Mouse (Mus musculus) A20 (cell line): ENCODE results near the gene Zfpl1.
A peak's percentile ranks its signal among the peaks of the same experiment; 100 is the strongest.

Experiments
- DNase-seq: peaks from one replicate; pipeline ENCODE4 v3.0.0-alpha.2; 2011; ENCODE audit warnings: low read depth, low spot score

Gene Zfpl1

DNA sequence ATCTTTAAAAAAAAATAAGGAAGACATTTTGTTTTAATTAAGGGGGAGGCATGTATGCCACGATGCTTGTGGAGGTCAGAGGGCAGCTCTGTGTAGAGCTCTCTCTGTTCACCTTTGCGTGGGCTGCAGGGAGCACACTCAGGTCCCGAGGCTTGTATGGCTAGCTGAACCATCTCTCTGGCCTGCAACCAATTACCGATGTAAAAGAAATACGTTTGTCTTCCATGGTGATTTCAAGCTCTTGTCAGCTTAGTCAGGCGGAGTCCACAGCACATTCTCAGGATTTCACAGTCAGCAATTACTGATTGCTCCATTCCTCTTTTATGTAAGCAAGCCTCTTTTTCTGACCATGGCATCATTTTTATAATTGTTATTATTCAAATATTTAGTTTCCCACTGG lies 16.4 kb upstream of the Zfpl1 start:
- no peak for DNase-seq

DNA sequence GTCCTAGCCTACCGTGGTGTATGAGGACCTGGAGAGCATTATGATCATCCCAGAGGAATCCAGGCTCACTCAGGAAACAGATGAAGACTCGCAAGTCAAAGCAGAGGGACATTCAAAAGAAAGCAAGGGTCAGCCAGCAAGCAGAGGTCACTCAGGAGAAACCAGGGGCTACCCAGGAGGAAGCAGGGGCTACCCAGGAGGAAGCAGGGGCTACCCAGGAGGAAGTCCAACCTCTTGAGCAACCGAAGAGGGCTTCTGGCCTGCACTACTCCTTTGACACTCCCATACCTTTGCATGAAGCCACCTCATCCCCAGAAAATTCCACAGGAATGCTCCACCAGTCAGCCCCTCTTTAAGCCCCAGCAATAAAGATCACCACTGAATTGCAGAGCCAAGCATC lies 13.1 kb upstream of the Zfpl1 start:
- no peak for DNase-seq

DNA sequence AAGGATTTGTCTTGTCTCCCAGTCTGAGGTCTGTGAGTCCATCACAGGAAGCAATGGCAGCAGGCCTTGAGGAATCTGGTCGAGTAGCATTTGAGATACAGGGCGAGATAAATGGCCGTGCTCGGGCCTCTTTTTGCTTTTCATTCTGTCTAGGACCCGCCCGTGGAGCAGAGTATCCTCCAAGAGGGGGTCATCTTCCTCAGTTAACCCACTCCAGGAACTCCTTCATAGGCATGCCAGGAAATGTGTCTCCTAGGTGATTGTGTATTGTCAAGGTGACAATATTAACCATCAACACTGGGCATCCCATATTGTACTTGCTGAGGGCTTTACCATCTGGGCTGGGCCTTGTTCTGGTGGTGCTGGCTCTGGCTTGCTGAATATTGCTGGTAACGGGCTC lies 9.4 kb upstream of the Zfpl1 start, which contains the start of gene AC131692.1:
AC131692.1 (plus strand) TSS at position 301 of the 400 bp plus-strand sequence.
- DNase-seq: no peak

DNA sequence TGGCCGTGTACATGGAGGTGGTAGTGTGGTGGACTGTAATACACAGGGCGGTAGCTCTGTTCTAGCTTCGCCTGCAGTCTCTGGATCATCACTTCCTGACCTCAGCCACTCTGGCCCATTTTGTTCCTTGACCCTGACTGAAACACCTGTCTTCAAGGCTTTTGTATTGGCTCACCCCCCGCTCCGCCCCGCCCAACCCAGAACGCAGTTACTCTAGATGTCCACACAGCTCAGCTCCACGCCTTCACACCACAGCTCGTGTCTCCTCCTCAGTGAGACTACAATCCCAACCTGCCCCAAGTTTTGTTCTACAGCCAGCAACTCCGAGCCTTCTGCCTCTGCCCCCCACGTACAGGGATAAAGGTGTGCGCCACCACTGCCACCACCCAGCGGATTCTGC lies 4.1 kb upstream of the Zfpl1 start:
- DNase-seq: no peak

DNA sequence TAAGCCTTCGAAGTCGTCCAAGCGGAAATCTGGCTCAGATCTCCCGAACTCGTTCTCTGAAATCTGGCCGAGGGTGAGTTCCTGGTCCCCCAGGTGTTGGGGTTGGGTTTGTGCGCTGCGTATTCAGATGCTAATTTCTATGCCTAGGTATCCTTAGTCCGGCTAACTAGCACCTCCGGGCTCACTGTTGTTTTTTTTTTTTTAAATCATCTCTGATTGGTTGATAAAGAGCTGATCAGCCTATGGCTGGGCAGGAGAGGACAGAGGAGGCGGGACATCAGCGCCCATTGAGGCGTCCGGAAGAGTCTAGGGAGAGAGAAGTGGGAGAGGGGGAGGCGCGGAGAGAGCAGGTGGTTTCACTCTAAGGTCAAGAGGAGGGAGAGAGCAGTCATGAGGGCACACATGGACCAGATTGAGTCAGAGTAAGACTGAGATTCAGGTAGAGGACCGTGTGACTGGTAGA lies 692 bp upstream of the Zfpl1 start:
- DNase-seq: peak; percentile 94

DNA sequence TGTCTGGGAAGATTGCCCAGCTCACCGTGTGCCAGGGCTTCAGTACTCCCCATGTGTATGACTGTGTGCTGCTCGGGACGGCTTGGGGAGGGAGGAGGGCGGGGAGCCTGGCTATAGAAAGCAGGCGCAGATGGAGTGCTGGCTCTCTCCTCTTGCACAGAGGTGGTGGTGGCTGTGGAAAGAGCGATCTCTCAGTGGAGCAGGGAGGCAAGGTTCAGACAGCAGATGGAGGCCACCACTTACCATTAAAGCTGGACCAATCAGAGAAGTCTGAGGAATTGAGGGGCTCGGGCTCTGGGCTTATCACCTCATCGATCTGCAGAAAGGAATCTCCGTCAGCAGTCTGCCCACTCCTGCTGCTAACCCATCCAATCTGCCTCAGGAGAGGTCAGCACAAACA lies 2.6 kb downstream of the Zfpl1 start, which contains the start of gene Gm28374:
Gm28374 (minus strand) TSS at position 101 of the 400 bp plus-strand sequence.
- DNase-seq: no peak

DNA sequence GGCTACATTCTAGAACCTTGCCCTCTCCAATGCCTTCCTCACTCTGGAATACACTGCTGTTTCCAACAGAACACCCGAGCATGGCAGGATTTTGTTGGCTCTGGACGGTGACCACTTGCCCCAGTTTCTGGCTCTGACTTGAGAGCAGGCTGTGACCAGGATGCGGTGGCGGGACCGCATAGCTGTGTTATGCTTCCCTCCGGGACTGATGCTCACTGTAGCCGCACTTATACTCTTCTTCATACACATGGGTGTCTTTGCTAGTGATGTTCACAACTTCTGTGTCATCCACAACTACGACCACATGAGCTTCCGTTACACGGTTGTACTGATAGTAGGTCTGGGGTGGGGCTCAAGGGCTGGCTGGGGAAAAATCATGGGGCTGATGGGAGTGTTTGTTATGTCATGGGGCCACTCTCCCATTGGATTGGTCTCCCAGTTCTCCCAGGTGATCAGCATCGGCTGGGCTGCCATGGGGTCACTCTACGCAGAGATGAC lies 4.7 kb downstream of the Zfpl1 start, which contains the start of gene Tmem262:
Tmem262 (plus strand) TSS at position 51 of the 498 bp plus-strand sequence.
- no peak for DNase-seq

DNA sequence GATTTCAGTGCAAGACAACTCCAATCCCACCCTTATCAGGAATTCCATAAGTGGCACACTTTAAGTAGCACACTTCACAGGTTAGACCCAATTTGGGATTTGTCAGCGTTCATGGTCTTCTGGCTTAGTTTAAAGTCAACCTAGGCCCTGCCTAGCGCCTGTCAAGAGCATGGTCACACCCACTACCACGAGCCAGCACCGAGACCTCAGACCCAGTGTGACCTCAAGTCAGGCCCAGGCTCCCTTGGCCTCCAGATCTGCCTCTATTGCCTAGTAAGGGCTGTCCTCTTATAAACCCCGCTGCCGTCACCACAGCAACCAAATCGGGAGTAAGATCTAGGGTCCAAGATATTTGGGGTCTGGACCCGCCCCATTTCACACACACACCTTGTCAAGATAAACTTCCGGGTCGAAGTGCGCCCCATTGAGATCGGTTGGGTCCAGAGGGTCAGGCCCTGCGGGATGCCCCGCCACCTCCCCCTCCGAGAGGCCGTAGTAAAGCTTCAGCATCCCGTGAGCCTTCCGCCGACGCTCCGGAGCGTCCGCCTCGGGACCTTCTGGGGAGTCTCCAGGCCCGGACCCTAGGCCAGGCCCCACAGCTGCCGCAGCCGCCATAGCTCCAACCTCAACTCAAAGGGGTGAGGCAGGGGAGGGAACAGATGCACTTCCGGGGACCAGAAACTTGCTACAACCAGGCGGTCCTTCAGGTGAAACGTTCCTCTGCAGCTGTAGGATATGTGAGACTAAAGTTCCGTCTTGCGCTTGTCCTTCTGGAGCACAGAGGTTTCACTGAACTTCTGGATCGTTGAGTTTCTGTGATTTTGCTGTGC lies 8.0 kb downstream of the Zfpl1 start, which contains the start of gene Vps51:
Vps51 (minus strand) TSS at position 668 of the 830 bp plus-strand sequence.
- peak; percentile 97 for DNase-seq

DNA sequence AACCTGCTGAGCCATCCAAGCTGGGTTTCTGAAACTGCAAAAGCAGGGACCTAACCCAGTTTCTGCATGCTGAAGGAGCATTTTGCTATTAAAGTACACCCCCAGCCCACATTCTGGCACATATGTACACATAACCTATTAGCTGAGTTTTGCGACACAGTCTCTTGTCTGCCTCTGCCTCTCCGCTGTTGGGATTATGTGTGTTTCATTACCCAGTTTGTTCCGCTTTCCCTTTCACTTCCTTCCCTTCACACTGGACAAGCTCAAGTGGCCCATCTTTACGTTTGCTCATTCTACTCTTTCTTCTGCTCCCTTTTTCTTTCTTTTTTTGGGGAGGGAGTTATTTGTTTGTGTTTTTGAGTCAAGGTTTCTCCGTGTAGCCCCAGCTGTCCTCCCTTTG lies 10.9 kb downstream of the Zfpl1 start:
- peak; percentile 85 for DNase-seq

DNA sequence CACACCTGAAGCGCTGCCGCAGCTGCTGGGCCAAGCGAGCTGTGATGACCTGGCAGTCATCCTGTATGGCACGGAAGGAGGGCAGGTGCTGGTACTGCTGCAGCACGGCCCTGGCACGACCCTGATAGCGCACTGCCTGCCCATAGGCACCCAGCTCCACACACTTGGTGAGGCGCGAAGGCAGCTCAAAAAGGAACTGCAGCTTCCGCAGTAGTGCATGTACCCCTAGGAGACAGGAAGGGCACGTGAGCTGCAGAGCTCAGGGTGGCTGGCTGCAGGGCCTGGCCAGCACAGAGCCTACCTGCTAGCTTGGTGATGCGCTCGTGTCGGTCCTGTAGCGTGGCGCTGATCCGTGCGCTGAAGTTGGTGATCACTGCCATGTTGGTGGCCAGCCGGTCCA lies 13.5 kb downstream of the Zfpl1 start:
- no peak for DNase-seq

DNA sequence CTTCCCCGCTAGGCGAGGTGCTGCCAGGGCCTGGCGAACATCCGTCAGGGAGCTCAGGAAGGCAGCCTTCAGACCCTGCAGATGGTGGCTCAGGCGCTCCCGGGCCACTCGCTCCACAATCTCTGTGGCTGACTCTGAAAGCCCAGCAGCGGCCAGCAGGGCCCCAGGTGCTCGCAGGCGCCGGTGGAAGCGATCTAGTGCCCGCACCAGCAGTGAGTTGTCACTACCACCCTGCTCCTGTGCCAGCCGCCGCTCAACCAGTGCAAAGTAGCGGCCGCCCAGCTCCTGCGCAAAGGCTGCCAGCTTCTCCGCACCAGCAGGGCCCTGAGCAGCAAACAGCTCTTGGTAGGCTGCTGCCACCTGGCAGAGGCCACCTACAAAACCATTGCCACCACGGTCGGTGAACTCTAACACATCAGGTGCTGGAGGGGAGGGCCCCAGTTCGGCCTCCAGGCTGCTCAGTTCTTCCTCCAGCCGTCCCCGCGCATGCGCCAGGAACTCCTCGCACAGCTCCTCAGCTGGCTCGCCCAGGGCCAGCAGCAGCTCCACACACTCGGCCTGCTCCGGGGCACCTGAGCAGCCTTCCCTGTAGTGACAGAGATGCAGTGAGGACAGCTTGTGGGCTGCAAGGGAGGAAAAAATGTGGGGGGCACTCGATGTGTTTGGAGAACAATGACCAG lies 14.0 kb downstream of the Zfpl1 start:
- DNase-seq: no peak

DNA sequence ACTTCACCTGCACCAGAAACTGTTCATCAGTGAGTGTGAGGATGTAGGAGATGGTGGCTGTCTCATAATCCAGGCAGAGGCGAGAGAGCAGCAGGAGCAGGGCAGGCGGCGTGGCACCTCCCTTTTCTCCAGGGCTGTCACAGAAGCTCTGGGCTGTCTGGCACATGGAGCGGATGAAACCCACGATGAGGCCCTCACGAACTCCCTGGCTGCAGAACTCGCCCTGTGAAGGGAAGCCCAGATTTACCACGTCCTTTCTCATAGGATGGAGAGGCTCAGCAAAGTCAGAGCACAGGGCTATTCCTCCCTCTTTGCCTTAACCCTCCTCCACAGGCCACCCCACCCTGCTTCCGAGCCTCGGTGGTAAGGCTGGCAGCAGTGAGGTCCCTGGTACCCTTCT lies 14.9 kb downstream of the Zfpl1 start:
- no peak for DNase-seq

DNA sequence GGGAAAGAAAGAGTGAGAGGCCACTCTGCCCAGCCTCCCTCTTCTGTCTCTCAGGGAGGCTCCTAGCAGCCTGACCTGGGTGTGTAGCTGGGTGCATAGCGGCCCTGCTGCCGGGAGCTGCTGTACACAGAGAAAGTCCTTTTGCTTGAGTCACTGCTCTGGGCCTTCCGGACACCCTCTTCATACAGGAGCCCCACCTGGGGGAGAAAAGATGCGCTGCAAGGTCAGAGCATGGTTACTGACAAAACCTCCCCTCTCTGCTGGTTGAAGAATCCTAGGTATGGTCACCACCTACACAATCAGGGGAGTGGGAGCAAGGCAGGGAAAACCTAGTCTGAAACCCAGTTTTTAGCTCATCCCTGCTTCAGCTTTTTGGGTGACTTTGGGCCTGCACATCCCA lies 15.8 kb downstream of the Zfpl1 start:
- no peak for DNase-seq

DNA sequence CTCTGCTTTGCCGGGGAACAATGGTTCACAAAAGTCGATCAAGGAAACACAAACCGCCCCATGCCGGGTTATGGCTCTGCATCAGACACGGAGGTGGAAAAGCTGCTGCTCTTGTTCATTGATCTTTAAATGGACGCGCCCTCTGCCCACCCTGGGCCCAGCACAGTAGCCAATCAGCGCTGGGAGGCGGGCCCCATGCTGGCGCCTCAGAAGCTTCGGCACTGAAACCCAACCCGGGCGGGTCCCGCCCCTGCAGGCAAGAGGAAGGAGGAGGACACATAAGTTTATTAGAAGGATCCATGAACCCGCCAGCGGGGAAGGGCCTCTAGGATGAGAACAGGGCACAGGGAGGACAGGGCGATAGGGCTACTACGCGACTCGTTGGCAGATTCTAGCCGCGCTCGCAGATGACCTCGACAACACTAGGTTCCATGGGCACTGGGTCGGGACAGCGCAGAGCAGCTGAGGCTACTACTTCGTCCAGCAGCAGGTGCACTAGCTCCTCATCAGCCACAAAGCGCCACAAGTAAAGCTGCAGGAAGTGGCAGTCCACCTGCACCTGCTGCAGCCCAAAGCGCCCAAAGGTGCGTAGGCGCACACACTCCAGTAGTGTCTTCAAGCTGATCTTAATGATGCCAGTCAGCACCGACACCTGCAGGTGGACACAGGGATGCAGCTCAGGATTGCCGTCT lies 16.9 kb downstream of the Zfpl1 start, which contains the start of gene Tm7sf2:
Tm7sf2 (minus strand) TSS at position 650 of the 692 bp plus-strand sequence.
- DNase-seq: peak; percentile 96

DNA sequence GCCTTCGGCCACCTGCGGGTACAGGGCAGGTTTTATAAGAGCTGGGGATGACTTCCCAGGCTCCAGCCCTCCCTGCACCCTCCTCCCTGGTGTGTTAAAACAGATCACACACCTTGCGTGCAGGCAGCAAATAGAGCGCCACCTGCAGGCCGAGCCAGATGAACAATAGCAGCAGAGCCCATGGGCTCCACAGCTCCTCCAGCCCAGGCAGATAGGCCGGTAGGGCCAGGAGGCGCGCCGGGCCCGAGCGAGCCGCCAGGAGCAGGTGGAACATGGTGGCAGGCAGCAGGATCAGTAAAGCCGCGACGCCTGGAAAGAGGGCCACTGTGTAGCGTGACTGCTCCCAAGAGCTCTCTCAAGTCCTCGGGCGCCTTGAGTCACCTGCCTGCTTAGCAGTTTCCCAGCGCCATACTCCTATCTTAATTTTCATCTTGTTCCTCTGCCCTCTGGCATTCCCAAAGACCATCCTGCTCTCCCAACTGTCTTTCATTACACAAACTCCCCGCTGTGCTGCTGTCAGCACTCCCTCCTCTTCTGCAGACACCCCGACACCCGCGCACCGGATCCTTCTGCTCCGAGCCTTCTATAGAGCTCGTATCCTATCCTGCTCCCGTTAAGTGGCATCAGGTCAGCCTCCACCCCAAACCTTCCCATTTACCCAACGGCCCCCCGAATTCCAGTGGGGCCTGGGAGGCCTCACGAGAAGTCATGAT lies 17.6 kb downstream of the Zfpl1 start:
- peak; percentile 92 for DNase-seq

DNA sequence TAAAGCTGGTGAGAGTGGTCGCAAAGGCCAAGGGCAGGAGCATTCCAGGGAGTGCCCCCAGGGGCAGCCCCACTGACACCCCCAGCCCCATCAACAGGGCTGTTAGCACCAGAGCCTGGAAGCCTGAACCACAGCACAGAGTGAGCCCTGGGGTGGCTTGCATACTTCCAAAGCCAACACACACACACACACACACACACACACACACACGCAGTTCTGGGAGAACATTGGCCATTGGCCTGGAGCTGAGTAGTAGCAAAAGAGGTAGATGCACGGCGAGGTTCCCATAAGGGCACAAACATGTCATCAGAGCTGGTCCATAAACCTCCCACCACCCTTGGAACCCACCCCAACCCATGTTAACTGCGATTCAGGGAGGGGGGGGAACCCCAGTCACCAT lies 18.2 kb downstream of the Zfpl1 start:
- no peak for DNase-seq

DNA sequence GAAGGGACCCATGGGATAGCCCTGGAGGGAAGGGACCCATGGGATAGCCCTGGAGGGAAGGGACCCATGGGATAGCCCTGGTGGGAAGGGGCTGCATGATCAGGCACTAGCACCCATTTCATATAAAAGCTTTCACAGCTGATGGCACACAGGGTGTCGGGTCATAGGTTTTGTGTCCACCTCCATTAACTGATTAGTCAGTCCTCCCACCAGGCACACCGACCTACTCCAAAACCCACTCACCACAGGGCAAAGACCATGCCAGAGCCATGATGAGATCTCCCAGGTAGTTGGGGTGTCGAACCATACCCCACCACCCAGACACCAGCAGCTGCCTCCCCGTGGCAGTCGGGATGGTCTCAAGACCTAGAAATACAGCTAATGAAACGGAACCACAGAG lies 21.7 kb downstream of the Zfpl1 start:
- DNase-seq: no peak

DNA sequence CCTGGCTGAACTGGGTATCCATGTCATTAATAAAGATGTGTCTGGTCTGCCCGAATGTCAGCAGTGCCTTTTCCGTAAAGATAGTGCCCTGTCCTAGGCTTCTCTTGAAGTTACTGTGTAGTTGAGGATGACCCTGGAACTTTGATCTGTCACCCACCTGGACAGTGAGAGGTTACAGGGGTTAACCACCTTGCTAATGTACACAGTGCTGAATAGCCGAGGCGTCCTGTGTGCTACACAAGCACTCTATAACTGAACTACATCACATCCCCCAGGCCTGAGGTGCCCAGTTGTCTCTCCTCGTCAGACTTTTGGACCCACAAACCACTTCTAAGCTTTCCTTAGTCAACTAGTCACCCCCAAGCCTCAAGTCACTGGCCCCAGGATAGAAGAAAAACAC lies 22.3 kb downstream of the Zfpl1 start:
- no peak for DNase-seq

DNA sequence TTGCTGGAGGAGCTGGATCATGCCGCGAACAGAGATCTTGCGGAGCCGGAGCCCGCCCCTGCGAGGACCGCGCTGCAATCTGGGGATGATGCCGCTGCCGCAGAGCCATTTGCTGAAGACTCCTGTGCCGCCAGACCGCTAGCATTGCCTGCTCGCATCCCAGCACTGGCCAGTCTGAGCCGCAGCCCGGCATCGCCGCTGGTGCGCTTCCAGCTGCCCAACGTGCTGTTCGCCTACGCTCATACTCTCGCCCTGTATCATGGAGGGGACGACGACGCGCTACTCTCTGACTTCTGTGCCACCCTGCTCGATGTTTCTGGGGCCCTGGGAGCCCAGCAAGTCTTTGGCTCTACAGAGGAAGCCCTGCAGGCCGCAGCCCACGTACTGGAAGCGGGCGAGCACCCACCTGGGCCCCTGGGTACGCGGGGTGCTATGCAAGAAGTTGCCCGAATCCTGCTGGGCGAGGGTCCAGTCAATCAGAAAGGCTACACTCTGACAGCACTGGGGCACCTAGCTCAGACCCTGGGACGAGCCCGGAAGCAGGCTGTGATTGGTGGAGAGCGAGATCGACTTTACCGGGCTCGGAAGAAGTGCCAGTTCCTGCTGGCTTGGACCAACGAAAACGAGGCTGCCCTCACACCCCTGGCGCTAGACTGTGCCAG lies 23.0 kb downstream of the Zfpl1 start:
- peak; percentile 88 for DNase-seq

DNA sequence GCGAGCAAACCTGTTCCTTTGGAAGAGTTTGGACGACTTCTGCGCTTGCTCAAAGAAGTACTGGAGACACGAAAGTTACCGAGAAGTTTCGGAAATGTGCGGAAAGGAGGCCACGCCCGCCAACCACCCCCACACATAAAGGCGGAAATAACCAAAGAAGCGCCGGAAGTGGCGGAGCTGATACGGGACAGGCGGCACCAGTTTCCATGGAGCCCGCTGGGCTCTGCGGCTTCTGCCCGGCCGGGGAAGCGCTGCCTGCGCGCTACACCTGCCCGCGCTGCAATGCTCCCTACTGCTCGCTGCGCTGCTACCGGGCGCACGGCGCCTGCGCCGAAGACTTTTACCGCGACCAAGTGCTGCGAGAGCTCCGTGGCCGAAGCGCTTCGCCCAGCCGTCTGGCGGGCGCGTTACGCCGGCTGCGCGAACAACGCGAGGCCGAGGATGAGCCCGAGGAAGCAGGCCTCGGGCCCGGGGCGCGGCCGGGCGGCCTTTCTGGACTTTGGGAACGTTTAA lies 23.7 kb downstream of the Zfpl1 start, which contains the start of gene Znhit2:
Znhit2 (plus strand) TSS at position 172 of the 513 bp plus-strand sequence.
- DNase-seq: peak; percentile 95
